Mouse (Mus musculus) stomach, embryonic 14.5 days (tissue): Measurements from ENCODE around the gene Soat2. TPM values are rescaled to one million over a fixed set of nuclear protein-coding genes. Genes with fewer than 3 reads are reported as not detected.
A peak's percentile ranks its signal among the peaks of the same experiment; 100 is the strongest.

Experiments
- ATAC-seq: fragments of 200-750 bp; cut with Nextera tagmentation; 2 replicates; pipeline ENCODE4 v1.8.0; 2017; ENCODE audit warnings: low read depth, moderate TSS enrichment; ENCODE audit not compliant: insufficient number of reproducible peaks, insufficient read depth, low FRiP score
- H3K27ac ChIP-seq: fragments of 300-500 bp; sonication (generic); 2 replicates; pipeline ENCODE4 v1.5.1; 2014; ENCODE audit warnings: mild to moderate bottlenecking, low read length, moderate library complexity, mixed read lengths
- H3K27me3 ChIP-seq: fragments of 300-500 bp; sonication (generic); 2 replicates; pipeline ENCODE4 v1.6.1; 2014; ENCODE audit warnings: low read length, control low read depth, mixed read lengths; ENCODE audit not compliant: control insufficient read depth, insufficient read depth
- H3K36me3 ChIP-seq: fragments of 300-500 bp; sonication (generic); 2 replicates; pipeline ENCODE4 v1.6.1; 2014; ENCODE audit warnings: mild to moderate bottlenecking, control low read depth, low read length, moderate library complexity, mixed read lengths; ENCODE audit not compliant: control insufficient read depth, insufficient read depth
- H3K4me1 ChIP-seq: fragments of 300-500 bp; sonication (generic); 2 replicates; pipeline ENCODE4 v1.6.1; 2014; ENCODE audit warnings: low read length, control low read depth, mixed read lengths; ENCODE audit not compliant: control insufficient read depth, insufficient read depth
- H3K4me2 ChIP-seq: fragments of 300-500 bp; sonication (generic); replicated peaks from 2 replicates; pipeline ENCODE4 v1.6.1; 2014; ENCODE audit warnings: low read depth, low read length, control low read depth
- H3K4me3 ChIP-seq: fragments of 300-500 bp; sonication (generic); 2 replicates; pipeline ENCODE4 v1.5.1; 2014; ENCODE audit warnings: low read depth, low read length, control low read depth
- H3K9ac ChIP-seq: fragments of 300-500 bp; sonication (generic); replicated peaks from 2 replicates; pipeline ENCODE4 v1.6.1; 2014; ENCODE audit warnings: low read depth, mild to moderate bottlenecking, control low read depth, low read length, moderate library complexity, mixed read lengths
- H3K9me3 ChIP-seq: fragments of 300-500 bp; sonication (generic); 2 replicates; pipeline ENCODE4 v1.6.1; 2016; ENCODE audit warnings: low read depth, low read length, control low read depth; ENCODE audit not compliant: control insufficient read depth
- WGBS: fragments of 180-500 bp; shearing (Covaris S2); extraction: QIAGEN DNeasy Blood & Tissue Kit; methylation state at CpG from one replicate; pipeline ENCODE4 v1.1.7; 2014; 5-methylcytosine and 5-hydroxymethylcytosine counted together
- polyA plus RNA-seq: library from polyadenylated mRNA; unstranded; fragments of >200 nt; fragmentation: Nextera tagmentation; extraction: Ambion mirVana; gene quantifications from 2 replicates; pipeline ENCODE4 v1.2.1, GENCODE M21; 2014

Gene Soat2
- polyA plus RNA-seq, 1 experiment from 2014 or later: 2.2 TPM

DNA sequence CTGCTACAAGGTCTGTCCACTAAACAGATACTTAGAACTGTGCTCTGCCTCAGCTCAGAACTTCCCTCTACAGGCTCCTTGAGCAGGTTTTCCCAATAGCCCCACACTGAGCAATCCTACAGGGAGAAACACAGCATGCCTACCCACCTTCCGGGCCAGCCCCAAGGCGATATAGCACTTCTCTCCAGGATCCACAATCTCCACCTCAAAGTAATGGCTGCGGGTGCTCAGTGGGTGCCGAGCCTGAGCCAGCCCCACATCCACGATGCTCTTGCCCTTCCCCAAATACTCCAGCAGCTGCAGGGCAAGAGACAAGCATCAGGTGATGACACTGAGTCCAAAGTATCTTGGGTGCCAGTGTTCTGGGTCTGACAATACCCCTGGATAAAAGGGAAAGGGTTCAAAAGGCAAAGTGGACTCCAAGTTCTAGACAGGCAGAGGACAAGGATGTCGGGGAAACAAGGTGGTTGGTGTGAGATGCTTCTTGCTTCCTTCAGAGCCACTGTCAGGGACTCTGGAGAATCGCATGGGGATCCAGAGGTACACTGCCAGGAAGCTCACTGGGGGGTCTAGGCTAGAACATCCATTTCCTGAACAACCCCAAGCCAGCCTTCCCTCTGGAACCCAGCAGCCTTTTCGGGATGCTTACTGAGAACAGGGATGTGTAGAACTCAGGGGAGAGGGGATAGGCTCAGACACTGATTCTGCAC, 31.1 kb upstream of the Soat2 start:
- H3K9ac ChIP-seq: no peak overlapping the region
- H3K4me3 ChIP-seq: no peak overlapping the region
- no peak overlapping the region for H3K27ac ChIP-seq
- peaks cover 49% of the 10 kb centered on the region for H3K36me3 ChIP-seq
- ATAC-seq: no peak
- 80% methylated on average over 8 of the region's 8 CpGs for WGBS
- H3K4me1 ChIP-seq: peaks cover 5% of the 10 kb centered on the region; the same call in 1 of the 2 replicates
- no peaks in the 10 kb centered on the region for H3K9me3 ChIP-seq
- H3K27me3 ChIP-seq: no peaks in the 10 kb centered on the region
- no peak overlapping the region for H3K4me2 ChIP-seq

DNA sequence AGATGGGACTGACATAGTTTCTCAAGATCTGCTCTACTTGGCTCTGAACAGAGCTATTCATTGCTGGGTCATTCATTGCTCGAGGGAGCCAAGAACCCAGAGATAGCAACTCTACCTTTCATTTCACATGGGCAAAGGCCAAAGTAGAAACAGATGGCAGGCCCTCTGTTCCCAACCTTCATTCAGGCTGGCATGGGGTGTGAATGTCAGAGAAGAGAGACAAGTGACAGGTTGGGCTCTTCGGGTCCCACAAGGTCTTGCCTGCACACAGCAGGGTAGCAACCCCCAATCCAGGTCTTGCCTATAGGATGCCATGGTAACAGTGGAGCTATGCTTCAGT, 30.5 kb upstream of the Soat2 start:
- no peak overlapping the region for H3K4me2 ChIP-seq
- WGBS: 74% methylated on average over 2 of the region's 2 CpGs
- H3K9ac ChIP-seq: no peak overlapping the region
- no peaks in the 10 kb centered on the region for H3K9me3 ChIP-seq
- H3K4me1 ChIP-seq: peaks cover 5% of the 10 kb centered on the region; the same call in 1 of the 2 replicates
- no peaks in the 10 kb centered on the region for H3K27me3 ChIP-seq
- no peak overlapping the region for H3K27ac ChIP-seq
- peaks cover 43% of the 10 kb centered on the region for H3K36me3 ChIP-seq
- no peak for ATAC-seq
- H3K4me3 ChIP-seq: no peak overlapping the region

DNA sequence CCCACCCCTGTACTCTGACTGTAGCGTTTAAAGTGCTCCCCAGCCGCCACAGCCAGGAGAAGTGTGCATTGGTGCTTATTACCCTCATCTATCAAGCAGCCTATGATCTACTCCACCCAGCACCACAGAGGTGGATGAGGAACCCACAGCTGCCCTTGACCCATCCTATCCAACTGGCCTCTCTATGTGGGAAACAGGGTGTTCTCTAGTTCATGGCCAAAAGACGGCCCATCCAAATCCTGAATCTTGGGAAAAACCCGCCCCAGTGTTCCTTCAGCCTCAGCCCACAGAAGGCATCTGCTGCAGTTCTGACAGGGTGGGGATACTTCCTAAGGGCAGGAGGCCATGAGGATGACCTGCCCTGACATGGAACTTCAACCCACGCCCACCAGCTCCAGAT, 29.8 kb upstream of the Soat2 start:
- Histone ChIP-seq H3K4me3 (no peak overlapping the region), H3K9me3 (no peaks in the 10 kb centered on the region), H3K9ac (no peak overlapping the region), H3K36me3 (peaks cover 36% of the 10 kb centered on the region), H3K27ac (no peak overlapping the region), H3K4me2 (no peak overlapping the region), H3K27me3 (no peaks in the 10 kb centered on the region), H3K4me1 (peaks cover 5% of the 10 kb centered on the region; the same call in 1 of the 2 replicates)
- WGBS: 83% methylated on average over 5 of the region's 5 CpGs
- ATAC-seq: no peak

DNA sequence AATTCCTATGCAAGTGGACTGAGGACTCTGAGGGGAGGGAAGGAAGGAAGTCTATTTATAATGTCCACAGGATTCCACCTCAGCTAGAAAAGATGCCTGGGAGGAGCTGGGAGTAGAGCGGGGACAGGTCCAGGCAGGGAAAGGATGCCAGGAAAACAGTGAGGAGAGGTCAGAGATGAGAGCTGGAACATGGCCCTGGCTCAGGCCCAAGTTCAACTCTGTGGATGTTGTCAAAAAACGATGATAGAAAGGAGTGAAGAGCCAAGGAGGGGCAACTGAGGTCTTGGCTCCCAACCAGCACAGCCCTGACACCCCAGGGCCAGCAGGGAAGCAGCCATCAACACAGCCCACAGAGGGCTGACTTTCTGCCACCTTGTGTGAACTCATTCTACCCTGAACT, 24.0 kb upstream of the Soat2 start:
- ATAC-seq: no peak
- no peak overlapping the region for H3K27ac ChIP-seq
- H3K9ac ChIP-seq: no peak overlapping the region
- H3K36me3 ChIP-seq: peaks cover 32% of the 10 kb centered on the region
- H3K4me2 ChIP-seq: no peak overlapping the region
- no peak overlapping the region for H3K4me3 ChIP-seq
- WGBS: 59% methylated on average over 2 of the region's 2 CpGs
- no peaks in the 10 kb centered on the region for H3K27me3 ChIP-seq
- H3K4me1 ChIP-seq: no peaks in the 10 kb centered on the region
- H3K9me3 ChIP-seq: no peaks in the 10 kb centered on the region

DNA sequence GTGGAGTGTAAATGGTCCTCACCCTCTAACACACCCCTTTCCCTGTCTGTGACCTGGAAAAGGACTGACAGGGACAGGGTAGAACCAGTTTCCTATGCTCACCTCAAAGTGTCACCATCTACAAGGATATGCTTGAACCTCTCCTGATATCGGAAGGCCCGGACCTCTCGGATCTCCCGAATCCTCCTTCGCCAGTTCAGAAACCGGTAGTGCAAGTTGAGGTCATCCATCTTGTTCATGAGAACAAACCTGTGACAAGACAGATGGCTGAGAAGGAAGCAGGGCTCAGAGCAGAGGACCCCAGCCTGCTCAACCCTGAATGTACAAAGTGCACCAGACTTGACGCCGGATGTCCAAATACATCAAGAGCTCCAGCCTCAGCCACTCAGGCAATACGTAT, 17.0 kb upstream of the Soat2 start:
- WGBS: 71% methylated on average over 9 of the region's 9 CpGs
- H3K27me3 ChIP-seq: no peaks in the 10 kb centered on the region
- ATAC-seq: no peak
- H3K9ac ChIP-seq: no peak overlapping the region
- H3K4me2 ChIP-seq: no peak overlapping the region
- no peaks in the 10 kb centered on the region for H3K9me3 ChIP-seq
- H3K27ac ChIP-seq: peak overlapping the region; percentile 15; the same call in 1 of the 2 replicates
- no peak overlapping the region for H3K4me3 ChIP-seq
- H3K36me3 ChIP-seq: peaks cover 42% of the 10 kb centered on the region
- peaks cover 13% of the 10 kb centered on the region; the same call in 1 of the 2 replicates for H3K4me1 ChIP-seq

DNA sequence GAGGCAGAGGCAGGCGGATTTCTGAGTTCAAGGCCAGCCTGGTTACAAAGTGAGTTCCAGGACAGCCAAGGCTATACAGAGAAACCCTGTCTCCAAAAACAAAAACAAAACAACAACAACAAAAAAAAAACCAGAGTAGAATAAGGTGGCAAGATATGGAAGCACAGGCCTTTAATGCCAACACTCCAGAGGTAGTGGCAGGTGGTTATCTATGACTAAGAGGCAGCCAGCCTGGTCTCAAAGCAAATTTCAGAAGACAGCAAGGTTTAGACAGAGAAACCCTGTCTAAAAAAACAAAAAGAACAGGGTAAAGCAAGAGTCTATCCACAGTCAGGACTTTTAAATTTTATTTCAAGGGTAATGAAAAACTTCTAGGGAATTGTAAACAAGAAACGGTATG, 15.6 kb upstream of the Soat2 start:
- Histone ChIP-seq H3K36me3 (peaks cover 28% of the 10 kb centered on the region), H3K4me3 (peak overlapping the region; percentile 73), H3K9me3 (no peaks in the 10 kb centered on the region), H3K27me3 (no peaks in the 10 kb centered on the region), H3K4me2 (0 out of 2 replicates have a peak overlapping the region, but pooled peaks have one; percentile 84), H3K9ac (peak overlapping the region; percentile 71; the same call in 1 of the 2 replicates), H3K4me1 (peaks cover 13% of the 10 kb centered on the region; the same call in 1 of the 2 replicates), H3K27ac (no peak overlapping the region)
- WGBS: 64% methylated on average over 2 of the region's 2 CpGs
- ATAC-seq: no peak

DNA sequence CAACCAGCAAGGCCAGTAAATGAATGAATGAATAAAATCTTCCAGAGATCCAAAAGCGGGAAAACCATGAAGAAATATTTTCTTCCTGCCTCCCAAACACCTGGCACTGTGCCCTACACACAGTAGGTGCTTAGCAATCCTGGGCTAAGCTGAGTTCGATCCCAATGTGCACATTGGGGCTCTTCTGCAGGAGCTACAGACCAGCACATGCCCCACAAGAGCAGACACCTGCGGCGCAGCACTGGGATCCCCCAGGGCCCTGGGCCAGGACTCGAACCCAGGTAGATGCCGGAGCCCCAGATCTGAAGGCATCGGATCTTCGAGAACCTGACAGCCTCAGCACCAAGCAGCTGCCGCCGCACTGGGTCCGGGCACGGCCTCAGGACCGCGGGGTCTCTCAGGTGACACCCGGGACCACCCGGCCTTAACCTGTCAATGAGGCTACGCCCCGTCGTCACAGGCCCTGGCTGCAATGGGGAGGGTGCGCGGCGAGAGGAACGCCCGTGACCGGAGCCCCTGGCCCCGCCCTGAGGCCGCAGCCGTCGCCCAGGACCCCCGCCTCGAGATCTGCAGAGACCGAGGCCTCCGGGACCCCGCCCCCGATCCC, 14.7 kb upstream of the Soat2 start:
- no peaks in the 10 kb centered on the region for H3K27me3 ChIP-seq
- H3K36me3 ChIP-seq: peaks cover 21% of the 10 kb centered on the region
- H3K4me1 ChIP-seq: peaks cover 13% of the 10 kb centered on the region; the same call in 1 of the 2 replicates
- peak overlapping the region; percentile 71 for H3K9ac ChIP-seq
- peak overlapping the region; percentile 73 for H3K4me3 ChIP-seq
- peak overlapping the region; percentile 84 for H3K4me2 ChIP-seq
- H3K9me3 ChIP-seq: no peaks in the 10 kb centered on the region
- no peak for ATAC-seq
- WGBS: 2% methylated on average over 33 of the region's 35 CpGs
- peak overlapping the region; percentile 52; the same call in 1 of the 2 replicates for H3K27ac ChIP-seq

DNA sequence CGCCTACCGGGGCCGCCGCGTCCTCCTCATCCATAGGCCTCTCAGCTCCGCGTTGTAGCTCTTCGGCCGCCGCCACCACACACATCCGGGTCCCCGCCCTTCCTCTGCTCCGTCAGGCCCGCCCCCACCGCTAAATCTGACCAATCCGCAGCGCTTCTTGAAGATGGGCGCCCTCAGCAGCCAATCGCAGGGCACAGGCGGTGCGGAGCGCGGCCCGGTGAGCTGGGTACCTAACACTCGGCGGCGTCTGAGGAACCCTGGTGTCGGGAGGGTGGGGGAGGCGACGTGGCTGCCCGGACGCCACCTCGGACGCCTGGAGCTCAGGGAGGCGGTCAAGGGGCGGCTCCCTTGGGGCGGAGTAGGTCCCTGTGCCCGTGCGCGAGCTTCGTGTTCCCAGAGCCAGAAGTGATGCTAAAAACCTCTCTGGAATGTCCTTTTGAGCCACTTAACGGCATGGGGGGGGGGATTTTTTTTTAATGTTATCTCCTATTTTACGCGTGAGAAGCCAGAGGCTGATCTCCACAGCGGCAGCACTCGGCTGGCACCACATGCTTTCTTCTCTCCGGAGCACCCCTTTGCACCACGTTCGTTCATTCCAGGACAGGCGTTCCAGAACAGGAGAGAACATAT, 14.1 kb upstream of the Soat2 start, which contains the start of gene Spryd3:
Spryd3 (minus strand) TSS at position 106 of the 630 bp plus-strand sequence.
- Histone ChIP-seq H3K9ac (peak within 1 kb of the TSS; percentile 71), H3K4me1 (peaks cover 13% of the 10 kb centered on the region; the same call in 1 of the 2 replicates), H3K9me3 (no peaks in the 10 kb centered on the region), H3K4me3 (peak within 1 kb of the TSS; percentile 73), H3K27ac (peak within 1 kb of the TSS; percentile 55), H3K27me3 (no peaks in the 10 kb centered on the region), H3K36me3 (peaks cover 16% of the 10 kb centered on the region), H3K4me2 (peak within 1 kb of the TSS; percentile 84)
- WGBS: under 1% methylated on average over 50 of the region's 50 CpGs
- ATAC-seq: peak; percentile 99
